Mouse (Mus musculus): Measurements from ENCODE around the gene Plac8. TPM values are rescaled to one million over a fixed set of nuclear protein-coding genes. Genes with fewer than 3 reads are reported as not detected.

The Plac8 gene
- polyA plus RNA-seq, 1 experiment from 2014 or later = 104 TPM

DNA sequence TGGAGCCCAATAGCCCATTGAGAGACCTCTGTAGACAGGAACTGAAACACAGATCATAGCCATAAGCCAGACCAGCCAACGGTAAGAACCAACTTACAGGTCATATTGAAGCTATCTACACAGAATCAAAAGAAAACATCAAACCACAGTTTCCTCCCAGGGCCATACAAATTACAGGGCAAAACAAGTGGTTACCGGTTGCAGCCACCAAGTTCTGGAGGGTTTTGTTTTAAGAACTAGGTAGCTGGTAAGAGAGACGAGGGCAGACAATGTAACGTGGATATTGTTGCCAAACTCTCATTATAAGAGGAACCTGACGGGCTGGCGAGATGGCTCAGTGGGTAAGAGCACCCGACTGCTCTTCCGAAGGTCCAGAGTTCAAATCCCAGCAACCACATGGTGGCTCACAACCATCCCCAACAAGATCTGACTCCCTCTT is 13.2 kb upstream of the Plac8 start:
- DNase-seq = peak; percentile 26
- WGBS (ENCODE audit: insufficient replicate concordance) = 36% methylated on average over 8 of the region's 8 CpGs

DNA sequence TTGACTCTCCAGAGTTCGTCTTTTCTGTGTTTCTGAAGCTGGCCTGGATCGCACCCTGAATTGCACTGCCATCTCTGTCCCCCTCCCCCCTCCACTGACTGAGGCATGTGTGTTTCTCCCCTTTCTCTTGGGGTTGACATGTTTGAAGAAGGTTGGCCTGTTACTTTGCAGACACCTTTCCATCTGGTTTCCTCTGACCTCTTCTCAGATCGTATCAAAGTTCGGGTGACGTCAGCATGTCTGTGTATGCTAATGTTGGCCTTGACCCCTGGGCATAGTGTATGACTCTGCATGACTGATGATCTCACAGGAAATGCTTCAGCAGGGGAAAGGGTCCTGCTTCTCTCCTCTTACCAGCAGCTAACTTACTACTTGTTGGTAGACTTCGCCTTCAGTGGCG is 11.0 kb upstream of the Plac8 start:
- Histone ChIP-seq H3K9me3 (ENCODE audit: low read length) (no peaks in the 10 kb centered on the region), H3K27me3 (ENCODE audit: insufficient read depth, low read length) (no peaks in the 10 kb centered on the region), H3K4me1 (ENCODE audit: insufficient read depth) (peaks cover 11% of the 10 kb centered on the region), H3K27ac (ENCODE audit: low read depth) (no peak overlapping the region; the same call in 1 of the 2 replicates), H3K9ac (replicated peaks) (no peak overlapping the region), H3K4me3 (ENCODE audit: low read depth, low read length) (no peak overlapping the region), H3K36me3 (replicated peaks; ENCODE audit: insufficient read depth, low read length) (no peaks in the 10 kb centered on the region), H3K4me2 (ENCODE audit: low read depth, low read length) (no peak overlapping the region)
- DNase-seq = peak; percentile 31
- 60% methylated on average over 7 of the region's 7 CpGs for WGBS (ENCODE audit: insufficient replicate concordance)
- peak; percentile 55 for ATAC-seq
- TF ChIP-seq CTCF (IDR thresholded peaks at IDR 0.05; ENCODE audit: low read depth) (no peak), EP300 (IDR thresholded peaks at IDR 0.05; ENCODE audit: low read depth) (no peak)

More for the DNA sequence above, 13.2 kb upstream of the Plac8 start:
- H3K4me2 ChIP-seq (ENCODE audit: low read depth, low read length) = no peak overlapping the region
- H3K9me3 ChIP-seq (ENCODE audit: low read length) = no peaks in the 10 kb centered on the region
- no peaks in the 10 kb centered on the region for H3K36me3 ChIP-seq (replicated peaks; ENCODE audit: insufficient read depth, low read length)
- TF ChIP-seq EP300 (IDR thresholded peaks at IDR 0.05; ENCODE audit: low read depth) (no peak), CTCF (IDR thresholded peaks at IDR 0.05; ENCODE audit: low read depth) (no peak)
- peak; percentile 61 for ATAC-seq
- 0 out of 2 replicates have a peak overlapping the region, but pooled peaks have one; percentile 48 for H3K27ac ChIP-seq (ENCODE audit: low read depth)
- H3K4me1 ChIP-seq (ENCODE audit: insufficient read depth) = peaks cover 10% of the 10 kb centered on the region
- no peak overlapping the region for H3K4me3 ChIP-seq (ENCODE audit: low read depth, low read length)
- H3K27me3 ChIP-seq (ENCODE audit: insufficient read depth, low read length) = no peaks in the 10 kb centered on the region
- no peak overlapping the region for H3K9ac ChIP-seq (replicated peaks)

- Histone ChIP-seq H3K27ac (ENCODE audit: low read depth) (no peak overlapping the region; the same call in 1 of the 2 replicates), H3K9ac (replicated peaks) (no peak overlapping the region), H3K4me3 (ENCODE audit: low read depth, low read length) (no peak overlapping the region), H3K36me3 (replicated peaks; ENCODE audit: insufficient read depth, low read length) (no peaks in the 10 kb centered on the region), H3K4me1 (ENCODE audit: insufficient read depth) (peaks cover 10% of the 10 kb centered on the region), H3K27me3 (ENCODE audit: insufficient read depth, low read length) (no peaks in the 10 kb centered on the region), H3K9me3 (ENCODE audit: low read length) (no peaks in the 10 kb centered on the region), H3K4me2 (ENCODE audit: low read depth, low read length) (no peak overlapping the region)
- TF ChIP-seq EP300 (IDR thresholded peaks at IDR 0.05; ENCODE audit: low read depth) (peak; percentile 16; the same call in 1 of the 2 replicates), CTCF (IDR thresholded peaks at IDR 0.05; ENCODE audit: low read depth) (no peak)
- 46% methylated on average over 5 of the region's 5 CpGs for WGBS (ENCODE audit: insufficient replicate concordance)
- no peak for DNase-seq
- peak; percentile 24; the same call in 1 of the 2 replicates for ATAC-seq
These were observed 10.4 kb upstream of the Plac8 start for GRCm38 (mm10) chr5:100582435-100582826.

- no peak overlapping the region for H3K4me3 ChIP-seq (ENCODE audit: low read depth, low read length)
- H3K27me3 ChIP-seq (ENCODE audit: insufficient read depth, low read length) = no peaks in the 10 kb centered on the region
- no peaks in the 10 kb centered on the region for H3K9me3 ChIP-seq (ENCODE audit: low read length)
- H3K4me2 ChIP-seq (ENCODE audit: low read depth, low read length) = no peak overlapping the region
- TF ChIP-seq CTCF (IDR thresholded peaks at IDR 0.05; ENCODE audit: low read depth) (no peak), EP300 (IDR thresholded peaks at IDR 0.05; ENCODE audit: low read depth) (no peak)
- H3K4me1 ChIP-seq (ENCODE audit: insufficient read depth) = peaks cover 10% of the 10 kb centered on the region
- H3K9ac ChIP-seq (replicated peaks) = no peak overlapping the region
- no peak for DNase-seq
- no peak for ATAC-seq
- 45% methylated on average over 11 of the region's 11 CpGs for WGBS (ENCODE audit: insufficient replicate concordance)
- H3K27ac ChIP-seq (ENCODE audit: low read depth) = no peak overlapping the region
- no peaks in the 10 kb centered on the region for H3K36me3 ChIP-seq (replicated peaks; ENCODE audit: insufficient read depth, low read length)
These were observed 9.8 kb upstream of the Plac8 start for GRCm38 (mm10) chr5:100581622-100582434.

- DNase-seq = no peak
- Histone ChIP-seq H3K9ac (replicated peaks) (no peak overlapping the region), H3K4me2 (ENCODE audit: low read depth, low read length) (no peak overlapping the region), H3K36me3 (replicated peaks; ENCODE audit: insufficient read depth, low read length) (no peaks in the 10 kb centered on the region), H3K27me3 (ENCODE audit: insufficient read depth, low read length) (no peaks in the 10 kb centered on the region), H3K9me3 (ENCODE audit: low read length) (no peaks in the 10 kb centered on the region), H3K4me1 (ENCODE audit: insufficient read depth) (peaks cover 12% of the 10 kb centered on the region), H3K4me3 (ENCODE audit: low read depth, low read length) (no peak overlapping the region), H3K27ac (ENCODE audit: low read depth) (peak overlapping the region; percentile 52; the same call in 1 of the 2 replicates)
- 73% methylated on average over 5 of the region's 5 CpGs for WGBS (ENCODE audit: insufficient replicate concordance)
- TF ChIP-seq CTCF (IDR thresholded peaks at IDR 0.05; ENCODE audit: low read depth) (no peak), EP300 (IDR thresholded peaks at IDR 0.05; ENCODE audit: low read depth) (no peak)
- ATAC-seq = no peak
These were observed 6.9 kb upstream of the Plac8 start for GRCm38 (mm10) chr5:100578863-100579411.

GRCm38 (mm10) chr5:100574771-100575170 is 2.7 kb upstream of the Plac8 start:
- ATAC-seq = no peak
- Histone ChIP-seq H3K27ac (ENCODE audit: low read depth) (peak overlapping the region; percentile 80), H3K9me3 (ENCODE audit: low read length) (no peaks in the 10 kb centered on the region), H3K4me1 (ENCODE audit: insufficient read depth) (peaks cover 7% of the 10 kb centered on the region), H3K27me3 (ENCODE audit: insufficient read depth, low read length) (no peaks in the 10 kb centered on the region), H3K4me3 (ENCODE audit: low read depth, low read length) (no peak overlapping the region), H3K4me2 (ENCODE audit: low read depth, low read length) (no peak overlapping the region; the same call in 1 of the 2 replicates), H3K9ac (replicated peaks) (no peak overlapping the region), H3K36me3 (replicated peaks; ENCODE audit: insufficient read depth, low read length) (no peaks in the 10 kb centered on the region)
- 41% methylated on average over 1 of the region's 1 CpGs for WGBS (ENCODE audit: insufficient replicate concordance)
- TF ChIP-seq CTCF (IDR thresholded peaks at IDR 0.05; ENCODE audit: low read depth) (peak; percentile 38), EP300 (IDR thresholded peaks at IDR 0.05; ENCODE audit: low read depth) (no peak)
- no peak for DNase-seq

Measured in liver, postnatal 0 days (tissue).